Mouse (Mus musculus): ENCODE measurements around the gene Trpm2.

Gene Trpm2

DNA sequence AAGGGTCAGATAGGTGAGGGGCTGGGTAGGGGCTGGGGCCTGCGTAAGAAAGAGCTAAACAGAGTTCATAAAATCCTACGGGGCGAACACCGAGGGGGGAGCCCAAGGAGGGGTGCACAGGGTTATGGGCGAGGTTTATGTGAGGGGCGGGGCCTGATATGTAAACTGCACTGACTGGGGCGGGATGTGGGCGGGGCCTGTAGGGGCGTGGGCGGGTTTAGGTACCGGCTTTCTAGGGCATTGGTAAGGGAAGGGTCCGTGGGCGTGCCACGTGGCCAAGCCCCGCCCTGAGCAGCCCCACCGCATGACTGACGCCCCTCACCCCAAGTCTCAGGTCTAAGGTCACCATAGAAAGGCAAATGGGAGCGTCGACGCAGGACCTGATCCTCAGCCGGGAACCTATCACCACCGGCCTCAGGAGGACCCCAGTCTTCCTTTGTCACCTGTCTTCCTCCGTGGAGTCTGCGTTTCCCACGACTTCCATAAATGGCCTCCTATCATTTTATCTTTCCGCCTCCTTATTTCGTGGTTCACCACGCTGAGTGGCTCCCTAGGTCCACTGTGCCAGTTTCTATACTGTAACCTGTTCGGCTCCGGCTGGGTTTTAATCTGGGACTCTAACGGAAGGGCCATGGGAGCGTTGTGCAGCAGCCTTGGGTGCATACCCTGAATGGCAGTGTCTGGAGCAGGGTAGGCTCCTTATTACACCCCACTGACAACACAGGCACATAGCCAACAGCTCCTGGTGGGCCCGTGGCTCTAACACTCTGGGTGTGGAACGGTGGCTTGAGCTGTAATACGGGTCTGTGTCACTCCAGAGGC lies 67.3 kb downstream of the Trpm2 start:
- DNase-seq (ENCODE audit: low spot score), result peak; percentile 57

DNA sequence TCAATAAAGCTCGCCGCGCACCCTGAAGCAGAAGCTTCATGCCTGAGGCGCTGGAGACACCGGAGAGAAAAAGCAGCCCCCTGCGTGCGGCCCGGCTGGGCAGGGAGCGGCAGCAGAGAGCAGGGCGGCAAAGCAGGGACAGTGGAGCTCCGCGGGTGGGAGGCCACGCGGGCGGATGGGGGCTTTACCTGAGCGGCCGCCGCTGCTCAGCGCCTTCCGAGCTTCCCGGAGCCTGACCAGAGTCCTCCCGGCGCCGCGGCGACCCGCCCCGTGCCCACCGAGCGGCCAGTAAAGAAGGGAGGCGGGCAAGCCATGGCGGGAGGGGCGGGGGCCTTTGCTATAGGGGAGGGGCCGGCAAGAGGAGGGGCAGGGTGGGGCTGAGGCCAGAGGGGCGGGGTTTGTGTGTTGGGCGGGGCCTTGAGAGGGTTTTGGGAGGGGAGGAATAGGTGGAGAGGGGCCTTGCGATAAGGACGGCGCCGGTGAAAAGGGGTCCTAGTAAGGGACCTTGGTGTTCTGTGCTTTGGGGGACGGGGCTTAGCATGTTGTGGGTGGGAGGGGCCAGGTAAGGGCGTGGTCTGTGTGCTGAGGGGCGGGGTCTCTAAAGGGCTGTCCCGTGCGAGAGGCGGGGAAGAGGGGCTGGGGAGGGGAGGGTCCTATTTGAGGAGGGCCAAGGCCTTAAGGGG lies 68.0 kb downstream of the Trpm2 start, which contains the start of gene Lrrc3:
Gene Lrrc3 (minus strand): TSS at position 326 of the 683 bp plus-strand sequence.
- DNase-seq (ENCODE audit: low spot score), result peak; percentile 64

DNA sequence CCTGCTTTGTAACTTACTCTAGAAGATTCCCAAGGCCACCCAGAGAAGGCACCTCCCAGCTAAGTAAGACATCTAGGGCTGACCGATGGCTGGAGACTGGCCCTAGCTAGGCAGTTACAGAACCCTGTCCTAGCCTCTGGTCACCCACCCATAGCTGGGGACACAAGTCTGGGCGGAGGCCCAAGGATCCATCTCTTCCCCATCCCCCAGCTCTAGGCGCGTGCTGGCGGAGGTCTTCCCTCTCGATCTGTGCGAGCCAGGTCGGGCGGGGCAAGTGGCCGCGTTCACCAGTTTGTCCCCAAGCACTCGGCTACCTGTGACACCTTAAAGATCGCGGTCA lies 68.5 kb downstream of the Trpm2 start:
- no peak for DNase-seq (ENCODE audit: low spot score)

DNA sequence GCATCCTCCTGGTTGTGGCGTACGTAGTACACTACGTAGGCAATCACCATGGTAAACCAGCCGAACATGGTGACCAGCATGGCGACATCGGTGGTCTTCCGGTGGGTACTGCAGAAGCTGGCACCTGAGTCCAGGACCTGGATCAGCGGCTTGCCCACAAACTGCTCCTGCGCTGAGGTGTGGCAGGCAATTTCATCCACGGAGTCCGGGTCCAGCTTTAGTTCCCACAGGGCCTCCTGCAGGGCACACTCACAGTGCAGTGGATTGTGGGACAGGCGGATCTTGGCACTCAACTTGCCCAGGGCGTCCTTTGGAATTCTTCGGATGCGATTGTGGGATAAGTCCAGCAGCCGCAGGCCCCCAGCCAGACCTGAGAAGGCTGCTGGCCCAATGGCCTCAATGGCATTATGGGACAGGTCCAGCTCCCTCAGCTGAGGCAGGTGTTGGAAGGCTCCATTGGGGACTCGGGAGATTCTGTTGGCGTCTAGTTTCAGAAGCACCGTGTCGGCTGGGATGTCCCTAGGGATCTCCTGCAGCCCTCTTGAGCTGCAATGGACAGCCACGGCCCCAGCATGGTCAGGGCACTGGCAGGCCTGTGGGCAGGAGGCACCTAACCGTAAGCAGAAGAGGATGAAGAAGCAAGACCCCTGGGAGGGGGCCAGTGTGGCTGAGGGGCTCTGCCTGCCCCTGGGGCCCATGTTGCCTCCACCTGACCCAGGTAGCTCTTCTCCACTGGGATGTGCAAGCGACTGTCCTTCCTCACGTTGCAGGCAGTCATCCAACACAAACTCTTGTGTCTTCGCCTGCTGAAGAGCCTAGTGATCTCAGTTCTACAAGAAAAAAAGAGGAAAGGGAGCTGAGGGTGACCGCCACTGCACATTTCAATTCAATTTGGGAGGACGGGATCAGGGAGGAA lies 69.2 kb downstream of the Trpm2 start:
- no peak for DNase-seq (ENCODE audit: low spot score)

DNA sequence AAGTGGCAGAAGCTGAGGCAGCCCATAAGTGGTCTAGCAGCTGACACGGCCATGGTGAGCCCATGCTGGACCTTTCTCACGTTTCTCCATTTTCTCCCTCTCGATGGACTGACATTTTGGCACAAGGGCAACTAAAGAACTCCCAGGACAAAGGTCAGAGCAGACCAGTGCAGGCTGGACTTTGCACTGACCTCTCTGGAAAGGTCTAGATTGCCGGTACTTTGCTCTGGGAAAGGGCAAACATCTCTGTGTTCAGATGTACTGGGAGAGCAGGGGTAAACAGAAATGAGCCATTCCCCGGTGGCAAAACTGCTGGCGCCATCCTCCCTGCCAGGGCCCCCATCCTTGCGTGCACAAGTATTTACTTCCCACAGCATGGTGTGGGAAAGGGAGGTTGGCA lies 70.2 kb downstream of the Trpm2 start:
- no peak for DNase-seq (ENCODE audit: low spot score)

DNA sequence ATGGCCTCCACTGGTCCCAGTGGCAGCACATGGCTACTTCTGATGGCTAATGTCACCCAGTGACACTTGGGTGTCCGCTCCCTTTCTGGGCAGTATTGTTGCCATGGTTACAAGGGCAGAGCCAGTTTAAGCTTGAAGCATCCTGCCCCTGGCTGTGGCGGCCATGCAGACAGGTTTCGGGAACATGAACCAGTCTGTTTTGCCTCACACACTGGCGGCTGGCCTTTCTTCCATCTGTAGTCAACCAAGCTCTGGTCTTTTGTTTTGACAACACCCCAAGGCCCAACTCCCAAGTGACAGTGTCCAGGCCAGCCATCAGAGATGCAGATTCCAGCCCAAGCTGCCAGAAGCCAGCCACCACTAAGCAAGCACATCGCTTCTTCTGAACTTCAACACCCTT lies 74.8 kb downstream of the Trpm2 start:
- DNase-seq (ENCODE audit: low spot score), result no peak

DNA sequence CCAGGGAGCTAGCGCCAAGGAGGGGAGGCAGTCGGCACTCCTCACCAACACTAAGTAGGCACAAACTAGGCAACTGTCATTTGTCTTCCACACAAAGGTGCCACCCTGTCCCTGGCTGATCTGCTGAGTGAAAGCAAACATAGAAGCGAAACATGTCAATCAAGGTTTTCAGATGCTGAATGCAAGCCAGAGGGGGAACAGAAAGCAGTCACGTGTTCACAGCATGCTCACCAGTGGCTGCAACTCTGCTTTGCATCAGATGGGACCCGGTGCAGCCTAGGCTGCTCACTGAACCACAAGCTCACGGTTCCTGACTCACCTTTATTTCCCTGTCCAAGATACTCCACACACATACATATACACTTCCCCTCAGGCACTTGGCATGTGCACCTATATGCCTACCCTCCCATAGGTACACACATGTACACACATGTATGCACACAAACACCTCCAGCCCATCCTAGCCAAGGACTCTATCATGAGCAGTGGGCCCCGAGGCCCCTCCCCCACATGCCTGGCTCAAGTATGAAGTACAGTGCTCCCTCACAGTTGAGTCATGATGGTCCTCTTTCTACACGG lies 79.3 kb downstream of the Trpm2 start:
- DNase-seq (ENCODE audit: low spot score), result no peak

DNA sequence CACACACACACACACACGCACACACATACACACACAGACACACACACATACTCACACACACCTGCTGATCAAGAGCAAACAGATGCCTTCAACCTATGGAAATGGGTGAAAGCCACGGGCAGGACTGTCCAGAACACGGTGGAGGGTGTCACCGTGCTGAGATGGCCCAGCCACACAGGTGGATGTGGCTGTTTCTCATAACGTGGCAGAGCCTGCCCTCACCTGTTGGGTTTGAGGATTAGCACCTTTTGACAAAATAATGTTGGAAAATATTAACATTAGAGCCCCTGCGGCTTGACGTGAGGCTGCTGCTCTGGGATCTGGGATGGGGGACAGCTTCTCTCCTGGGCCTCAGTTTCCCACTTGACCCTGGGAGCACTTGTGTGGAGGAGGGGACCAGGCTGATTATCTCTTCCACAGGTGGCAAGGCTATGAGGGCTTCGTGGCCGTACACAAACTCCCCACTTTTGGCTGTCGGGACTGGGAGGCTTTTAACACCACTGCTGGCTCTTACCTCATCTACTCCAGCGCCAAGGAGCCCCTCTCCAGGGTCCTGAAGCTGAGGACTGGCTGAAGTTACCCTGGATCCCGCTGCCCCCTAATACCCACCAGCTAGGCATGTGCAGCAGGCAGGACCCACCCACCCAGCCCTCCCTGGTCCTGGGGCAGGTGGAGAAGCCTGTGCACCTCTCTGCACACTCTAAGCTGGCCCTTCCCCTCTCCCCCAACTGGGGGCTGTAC lies 84.2 kb downstream of the Trpm2 start:
- no peak for DNase-seq (ENCODE audit: low spot score)

DNA sequence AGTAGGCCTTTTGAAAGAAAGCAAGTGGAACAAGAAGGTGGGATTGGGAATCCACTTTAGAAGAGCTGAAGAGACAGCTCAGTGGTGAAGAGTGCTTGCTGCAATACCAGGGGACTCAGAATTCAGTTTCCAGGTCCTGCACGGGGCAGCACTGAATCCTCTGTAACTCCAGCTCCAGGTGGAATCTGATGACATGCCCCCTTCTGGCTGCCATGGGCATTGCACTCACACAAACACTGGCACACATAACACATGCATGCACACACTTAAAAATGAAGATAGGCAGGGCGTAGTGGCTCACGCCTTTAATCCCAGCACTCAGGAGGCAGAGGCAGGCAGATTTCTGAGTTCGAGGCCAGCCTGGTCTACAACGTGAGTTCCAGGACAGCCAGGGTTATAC lies 87.8 kb downstream of the Trpm2 start:
- no peak for DNase-seq (ENCODE audit: low spot score)

DNA sequence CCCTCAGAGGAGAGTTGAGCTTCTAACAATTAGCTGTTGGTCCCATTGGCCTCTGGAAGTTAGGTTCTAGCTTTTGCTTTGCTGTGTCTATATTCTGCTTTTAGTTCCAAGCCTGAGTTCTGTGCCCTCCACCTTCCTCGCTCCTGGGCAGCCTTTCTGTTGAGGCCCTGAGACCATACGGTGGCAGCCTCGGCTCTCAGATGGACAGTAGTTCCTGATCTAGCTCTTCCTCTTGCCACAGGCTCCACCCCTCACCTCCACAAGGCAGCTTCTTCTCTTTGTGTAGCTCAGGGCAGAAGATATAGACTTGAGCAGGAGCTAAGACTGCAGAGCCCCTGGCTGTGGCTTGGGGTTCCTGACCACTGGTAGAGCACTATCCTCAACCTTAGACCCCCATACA lies 90.1 kb downstream of the Trpm2 start:
- no peak for DNase-seq (ENCODE audit: low spot score)

DNA sequence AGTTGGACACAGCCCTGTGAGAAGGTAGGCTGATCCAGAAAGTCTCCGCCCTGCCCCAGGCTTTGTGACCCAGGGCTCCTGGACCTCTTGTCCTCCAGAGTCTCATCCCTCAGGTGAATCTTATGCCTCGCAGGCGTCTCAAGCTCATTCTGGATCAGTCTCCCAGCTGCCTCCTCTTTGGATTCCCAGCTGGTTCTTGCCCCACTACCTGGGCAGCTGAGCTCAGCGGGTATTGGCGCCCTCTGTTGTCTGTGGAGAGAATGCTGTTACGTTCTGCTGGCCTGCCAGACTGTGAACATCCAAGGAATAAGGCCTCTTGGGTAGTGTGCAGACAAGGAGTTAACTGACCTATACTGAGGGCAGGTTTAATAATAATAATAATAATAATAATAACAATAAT lies 91.4 kb downstream of the Trpm2 start:
- peak; percentile 51 for DNase-seq (ENCODE audit: low spot score)

DNA sequence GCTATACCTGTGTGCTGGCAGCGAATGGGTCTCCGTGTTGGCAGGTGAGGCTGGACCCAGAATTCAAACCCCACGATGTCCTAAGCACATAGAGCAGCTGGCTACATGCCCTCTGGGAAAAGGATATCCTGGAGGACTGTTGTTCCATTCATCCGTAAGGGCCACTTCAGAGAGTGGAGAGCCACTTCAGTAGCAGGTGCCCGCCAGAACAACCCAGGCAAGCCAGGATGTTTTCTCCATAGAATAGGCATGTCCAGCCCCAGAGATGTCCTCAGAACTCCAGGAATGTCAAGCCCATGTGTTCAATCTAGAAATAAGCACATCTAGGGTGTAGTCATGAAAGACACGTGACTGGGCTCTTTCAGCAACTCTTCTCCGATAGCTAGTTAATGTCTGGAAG lies 100.7 kb downstream of the Trpm2 start:
- no peak for DNase-seq (ENCODE audit: low spot score)

DNA sequence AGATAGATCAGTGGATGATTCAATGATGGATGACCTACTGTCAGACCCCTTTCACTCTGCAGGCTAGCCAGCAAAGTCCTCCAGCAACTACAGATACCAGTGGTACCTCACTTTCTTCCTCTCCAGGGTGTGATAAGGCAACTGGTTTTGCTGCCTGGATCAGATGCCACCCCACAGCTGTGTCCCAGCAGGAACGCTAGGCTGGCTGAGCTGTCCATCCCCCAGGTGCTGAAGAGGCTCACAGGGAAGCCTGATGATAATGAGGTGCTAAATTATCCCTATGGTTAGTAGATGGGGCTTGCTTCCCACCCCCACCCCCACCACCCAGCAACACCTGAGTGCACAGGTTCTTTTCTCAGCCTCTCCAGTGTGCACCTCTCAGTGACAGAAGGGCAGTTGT lies 102.8 kb downstream of the Trpm2 start:
- no peak for DNase-seq (ENCODE audit: low spot score)

DNA sequence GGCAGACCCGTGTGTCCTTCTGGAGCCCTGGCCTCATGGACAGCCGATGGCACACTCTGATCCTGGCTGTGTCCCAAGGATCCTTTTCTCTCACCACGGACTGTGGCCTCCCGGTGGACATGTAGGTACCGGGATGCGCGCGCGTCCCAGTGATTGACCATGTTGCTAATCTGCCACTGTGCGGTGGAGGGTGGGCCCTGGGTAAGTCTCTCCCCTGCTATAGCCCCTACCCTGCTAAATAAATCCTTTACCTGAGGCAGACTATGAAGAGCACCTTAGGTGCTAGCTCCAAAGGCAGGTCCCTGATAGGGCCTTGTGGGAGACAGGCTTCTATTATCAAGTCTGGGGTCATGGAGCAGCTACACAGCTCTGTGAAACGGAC lies 105.6 kb downstream of the Trpm2 start:
- no peak for DNase-seq (ENCODE audit: low spot score)

DNA sequence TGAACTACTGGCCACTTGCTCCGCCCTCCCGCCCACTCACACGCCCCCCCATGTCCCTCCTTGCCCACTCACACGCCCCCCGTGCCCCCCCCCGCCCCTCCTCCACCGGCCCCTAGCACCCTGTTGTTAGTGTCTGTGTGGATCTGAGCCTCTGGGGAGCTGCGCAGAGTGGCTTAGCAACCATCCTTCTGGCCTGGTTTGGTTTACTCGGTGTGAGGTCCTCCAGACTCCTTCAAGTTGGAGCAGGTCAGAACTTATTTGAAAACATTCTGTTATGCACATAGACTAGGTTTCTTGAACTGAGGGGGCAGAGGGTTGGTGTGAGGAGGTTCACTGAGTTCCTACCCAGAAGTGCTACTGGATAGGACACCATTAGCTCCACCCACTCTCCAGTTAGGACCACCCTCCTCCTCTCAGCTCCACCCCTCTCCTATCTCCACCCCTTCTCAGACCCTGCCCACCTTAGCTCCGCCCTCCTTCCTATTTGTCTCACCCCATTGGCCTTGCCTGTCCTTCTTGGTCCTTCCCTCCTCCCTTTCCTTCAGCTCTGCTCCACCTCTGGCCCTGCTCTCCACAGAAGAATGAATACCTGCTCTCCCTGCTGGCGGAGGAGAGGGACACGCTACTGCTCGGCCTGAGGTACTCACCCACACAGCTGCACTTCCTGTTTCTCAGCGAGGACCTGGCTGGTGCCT lies 106.1 kb downstream of the Trpm2 start:
- peak; percentile 84 for DNase-seq (ENCODE audit: low spot score)

DNA sequence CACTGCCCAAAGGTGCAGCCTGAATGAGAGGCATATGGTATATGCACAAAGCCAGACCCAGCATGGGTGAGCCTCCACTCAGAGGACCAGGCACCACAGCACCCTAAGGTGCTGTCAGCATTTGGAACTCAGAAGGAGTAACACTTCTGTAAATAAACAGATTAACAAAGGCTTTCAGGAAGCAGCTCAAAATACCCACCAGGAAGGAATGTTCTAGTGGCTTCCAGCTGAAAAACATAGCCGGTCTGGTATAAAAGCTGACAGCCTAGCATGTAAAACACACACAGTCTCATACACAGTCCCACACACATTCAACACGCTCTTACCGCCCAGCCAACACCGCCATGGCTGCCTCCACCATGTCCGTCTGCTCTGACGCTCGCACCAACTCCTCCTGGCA lies 108.7 kb downstream of the Trpm2 start, which contains the start of gene Gm3285:
Gene Gm3285 (plus strand): TSS at position 301 of the 400 bp plus-strand sequence.
- DNase-seq (ENCODE audit: low spot score), result no peak
